Mouse (Mus musculus) CH12.LX (cell line): Measurements from ENCODE around the gene Ppih.

Experiments
- CTCF ChIP-seq, 2 experiments: IDR thresholded peaks in 1 of 2; conservative IDR thresholded peaks in 1 of 2; 2 replicates each; pipeline ENCODE4 v1.5.1; 2011 to 2012; ENCODE audit warnings: low read depth in 2 of 2, low read length in 2 of 2, improper control_type of control experiment in 1 of 2, inconsistent platforms in 1 of 2, mild to moderate bottlenecking in 1 of 2, moderate library complexity in 1 of 2
- JUND ChIP-seq: conservative IDR thresholded peaks from 2 replicates; pipeline ENCODE4 v1.6.1; 2011; ENCODE audit warnings: low read depth, low read length, improper control_type of control experiment
- MAX ChIP-seq: IDR thresholded peaks from 2 replicates; pipeline ENCODE4 v1.6.1; 2011; ENCODE audit warnings: low read length, improper control_type of control experiment
- MEF2A ChIP-seq: IDR thresholded peaks from 2 replicates; pipeline ENCODE4 v1.6.1; 2014; ENCODE audit warnings: low read depth, mild to moderate bottlenecking, inconsistent platforms, low read length, improper control_type of control experiment, borderline replicate concordance
- MXI1 ChIP-seq: IDR thresholded peaks from 2 replicates; pipeline ENCODE4 v1.6.1; 2011; ENCODE audit warnings: mild to moderate bottlenecking, low read depth, low read length, improper control_type of control experiment
- POLR2A ChIP-seq: IDR thresholded peaks from 2 replicates; pipeline ENCODE4 v1.6.1; 2011; ENCODE audit warnings: low read depth, mild to moderate bottlenecking, improper control_type of control experiment, low read length
- ZC3H11A ChIP-seq: IDR thresholded peaks from 2 replicates; pipeline ENCODE4 v1.6.1; 2012; ENCODE audit warnings: low read depth, mild to moderate bottlenecking, inconsistent platforms, low read length, improper control_type of control experiment

DNA sequence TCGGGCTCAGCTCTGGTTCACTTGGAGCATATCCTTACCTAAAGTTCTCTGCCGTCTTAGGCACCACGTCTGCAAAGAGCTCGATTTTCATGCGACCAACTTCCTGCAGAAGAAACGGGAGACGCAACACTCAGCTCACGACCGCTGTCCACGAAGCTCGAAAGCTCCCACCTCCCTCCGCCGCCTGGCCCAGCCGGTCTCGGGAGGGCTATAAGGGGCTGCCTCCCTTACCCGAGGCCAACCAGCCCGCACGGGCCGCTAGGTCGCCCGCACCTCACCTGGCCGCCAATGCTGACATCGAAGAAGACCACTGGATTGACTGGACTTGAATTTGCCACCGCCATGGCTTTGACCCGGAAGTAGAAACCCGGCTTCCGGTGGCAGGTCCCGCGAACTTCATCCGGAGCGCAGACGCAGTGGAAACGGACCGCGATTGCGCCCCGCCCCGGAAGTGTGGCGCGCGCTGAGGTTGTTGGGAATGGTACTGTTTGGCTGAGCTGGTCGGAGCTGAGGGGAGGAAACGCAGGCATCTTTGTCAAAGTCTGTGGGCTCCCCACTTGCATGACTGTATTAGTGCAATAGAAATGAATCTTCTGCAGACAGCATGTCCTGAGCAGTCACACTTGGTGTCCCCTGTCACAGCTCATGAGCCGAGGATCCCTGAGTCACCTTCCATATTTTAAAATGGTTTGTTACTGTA lies at the start of gene Ppih:
- no peak for TF ChIP-seq MEF2A
- TF ChIP-seq MXI1, result peak; percentile 47; the same call in 1 of the 2 replicates
- TF ChIP-seq POLR2A, result peak; percentile 93
- no peak for TF ChIP-seq CTCF (conservative IDR thresholded peaks at IDR 0.05 in 1 of 2, IDR thresholded peaks at IDR 0.05 in 1 of 2; ENCODE audit: low read depth in 2 of 2, low read length in 2 of 2)
- no peak for TF ChIP-seq JUND
- TF ChIP-seq ZC3H11A, result no peak
- no peak; the same call in 1 of the 2 replicates for TF ChIP-seq MAX
